Mouse (Mus musculus): ENCODE results near the gene Mto1. TPM values are rescaled to one million over a fixed set of nuclear protein-coding genes. Genes with fewer than 3 reads are reported as not detected.

Mto1 gene
- 10 to 100 TPM; 20.3 to 20.4 TPM for total RNA-seq (2021)

DNA sequence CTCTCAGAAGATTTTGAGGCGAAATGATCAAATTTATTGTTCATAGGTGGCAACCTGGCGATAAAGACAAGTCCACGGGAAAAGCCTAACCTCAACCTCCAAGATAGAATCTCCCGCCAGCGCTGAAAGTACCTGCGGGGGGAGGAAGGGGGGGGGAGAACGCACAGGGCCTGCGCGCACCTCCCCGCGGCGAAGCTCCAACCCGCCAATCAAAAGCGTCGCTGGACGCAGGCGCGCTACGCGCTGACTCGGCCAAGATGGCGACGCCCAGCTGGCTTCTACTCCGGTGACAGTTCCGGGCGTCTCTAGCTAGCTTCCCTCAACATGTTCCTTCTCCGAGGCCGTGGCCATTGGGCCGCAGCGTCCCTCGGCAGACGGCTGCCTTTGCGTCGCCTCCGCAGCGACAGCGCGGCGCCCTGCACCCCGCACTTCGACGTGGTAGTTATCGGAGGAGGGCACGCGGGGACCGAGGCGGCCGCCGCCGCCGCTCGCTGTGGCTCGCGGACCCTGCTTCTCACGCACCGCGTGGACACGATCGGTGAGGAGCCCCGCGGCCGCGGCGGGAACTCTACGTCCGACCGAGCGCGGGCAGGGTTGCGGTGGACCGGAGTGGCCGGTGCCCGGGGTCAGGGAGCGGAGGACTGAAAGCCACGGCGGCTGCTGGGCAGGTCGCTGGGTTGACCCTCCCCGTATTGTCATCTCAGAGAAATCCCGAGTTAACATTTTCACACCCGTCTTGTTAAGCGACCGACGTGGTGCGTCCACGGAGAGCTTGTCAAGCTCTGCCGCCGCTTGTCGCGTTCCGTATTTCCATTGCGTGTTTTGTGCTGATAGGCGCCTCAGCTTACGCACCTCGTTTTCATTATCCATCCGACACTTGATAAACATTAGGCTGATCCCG lies at the start of gene Mto1, which contains the start of gene Gm17324:
Gene Mto1 (plus strand): TSS at position 236 of the 901 bp plus-strand sequence.
Gene Gm17324 (minus strand): TSS at position 814 of the 901 bp plus-strand sequence.
- DNase-seq: peak; percentile 92

DNA sequence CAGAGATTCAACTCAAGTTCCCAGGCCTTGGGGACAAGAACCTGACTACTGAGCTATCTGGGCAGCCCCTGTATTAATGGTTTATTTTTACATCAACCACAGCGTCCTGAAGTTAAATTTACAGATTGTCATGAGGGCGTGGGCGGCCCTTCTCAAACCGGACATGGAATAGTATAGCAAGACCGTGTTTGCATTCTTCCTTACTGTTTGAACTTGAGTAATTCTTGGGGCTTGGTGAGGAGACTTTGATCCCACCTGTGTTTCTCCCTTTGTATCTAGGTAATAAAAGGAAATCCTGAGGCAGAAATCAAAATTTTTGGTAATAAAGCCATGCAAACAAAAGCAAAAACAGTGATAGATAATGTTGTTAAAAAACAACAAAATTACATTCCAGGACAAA lies 47.4 kb upstream of the Mto1 start:
- no peak for DNase-seq

DNA sequence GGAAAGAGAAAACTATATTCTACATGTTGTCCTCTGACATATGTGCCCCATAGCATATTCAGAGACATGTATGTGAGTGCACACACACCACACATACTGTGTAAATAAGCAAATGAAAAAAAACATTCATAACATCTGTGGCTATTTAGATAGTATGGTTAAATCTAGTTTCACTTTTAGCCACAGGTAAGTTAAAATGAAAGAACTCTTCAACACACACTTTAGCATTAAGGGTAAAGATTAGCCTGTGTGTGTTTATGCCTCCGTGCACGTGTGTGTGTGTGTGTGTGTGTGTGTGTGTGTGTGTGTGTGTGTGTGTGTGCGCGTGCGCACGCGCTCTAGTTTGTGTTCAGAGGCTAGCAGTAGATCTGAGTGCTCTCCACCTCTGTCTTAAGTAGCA lies 46.4 kb upstream of the Mto1 start:
- no peak for DNase-seq

DNA sequence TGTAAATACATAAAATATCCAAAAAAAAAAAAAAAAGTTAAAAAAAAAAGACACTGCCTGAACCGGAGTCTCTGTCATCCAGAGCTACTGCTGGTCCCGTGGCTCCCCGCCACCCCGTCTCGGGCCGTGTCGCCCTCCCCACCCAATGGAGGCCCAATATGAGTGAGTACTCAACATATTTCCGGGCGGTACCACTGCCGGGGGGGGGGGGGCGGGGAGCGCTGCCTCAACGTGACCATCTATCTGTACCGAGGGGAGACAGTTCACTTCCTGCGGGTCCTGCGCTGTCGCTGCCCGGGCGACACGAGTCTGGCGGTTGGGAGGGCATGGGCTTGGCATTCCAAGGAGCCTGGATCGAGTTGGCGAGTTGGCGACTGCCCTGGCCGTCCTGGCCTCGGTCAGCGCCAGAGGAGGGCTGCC lies 20.6 kb upstream of the Mto1 start:
- DNase-seq: no peak

DNA sequence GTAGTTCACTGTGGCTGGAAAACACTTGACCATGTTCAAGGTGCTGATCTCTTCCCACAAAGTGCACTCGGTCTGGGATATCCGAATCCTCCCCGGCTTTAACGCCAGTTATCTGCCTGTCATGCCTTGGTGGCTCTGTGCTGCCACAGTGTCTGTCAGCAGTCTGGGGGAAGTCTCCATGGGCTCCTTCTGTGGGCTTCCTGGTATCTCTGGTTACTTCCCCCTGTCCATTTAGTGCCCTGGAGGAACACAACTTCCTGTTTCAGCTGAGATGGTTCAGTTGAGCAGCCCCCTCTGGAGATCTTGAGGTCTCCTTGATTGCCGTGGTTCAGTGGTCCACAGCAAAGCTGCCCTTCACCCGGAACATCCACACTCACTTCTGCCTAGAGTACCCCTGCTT lies 19.8 kb upstream of the Mto1 start:
- no peak for DNase-seq

DNA sequence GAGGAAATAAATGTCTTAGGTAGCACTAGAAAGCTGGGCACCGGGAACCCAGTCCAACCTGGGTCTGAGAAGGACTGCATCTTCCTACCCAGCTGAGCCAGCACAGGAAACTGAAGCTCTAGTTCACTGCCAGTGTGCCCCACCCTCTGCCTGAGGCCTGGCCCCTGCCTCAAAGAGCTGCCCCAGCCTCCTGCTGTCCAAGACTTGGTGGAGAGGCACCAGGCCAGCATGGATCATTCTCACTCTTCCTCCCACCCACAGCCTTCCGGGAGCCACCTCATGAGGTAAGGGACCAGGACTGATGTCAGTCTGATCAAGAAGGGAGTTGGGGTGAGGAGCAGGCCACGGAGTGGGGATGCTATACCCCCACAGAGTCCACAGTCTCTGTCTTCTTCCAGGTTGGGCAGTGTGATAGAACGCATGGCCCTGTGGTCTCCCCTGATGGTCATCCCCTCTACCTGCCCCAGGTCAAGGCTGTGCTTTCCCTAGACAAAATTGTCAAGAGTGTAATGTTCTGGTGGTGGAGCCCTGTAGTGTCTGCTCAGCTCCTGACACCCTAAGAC lies 19.1 kb upstream of the Mto1 start:
- DNase-seq: no peak

DNA sequence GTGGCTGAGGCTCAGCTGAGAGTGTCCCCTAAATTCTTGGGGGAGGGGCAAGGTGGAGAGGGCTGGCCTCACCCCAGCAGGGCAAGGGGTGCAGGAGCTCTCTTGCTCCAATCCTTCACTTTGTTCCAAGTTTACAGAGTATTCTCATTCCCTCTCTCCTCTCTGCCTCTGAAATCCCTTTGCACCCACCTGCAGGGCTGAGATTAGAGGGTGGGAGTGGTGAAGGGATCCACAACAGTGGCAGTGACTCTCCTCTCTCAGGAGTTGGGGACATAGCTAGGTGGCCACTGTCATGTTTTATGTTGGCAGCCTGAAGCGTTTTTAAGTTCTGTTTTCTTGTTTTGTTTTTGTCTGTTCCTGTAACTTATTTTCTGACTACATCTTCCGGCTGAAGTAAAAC lies 18.5 kb upstream of the Mto1 start:
- no peak for DNase-seq

DNA sequence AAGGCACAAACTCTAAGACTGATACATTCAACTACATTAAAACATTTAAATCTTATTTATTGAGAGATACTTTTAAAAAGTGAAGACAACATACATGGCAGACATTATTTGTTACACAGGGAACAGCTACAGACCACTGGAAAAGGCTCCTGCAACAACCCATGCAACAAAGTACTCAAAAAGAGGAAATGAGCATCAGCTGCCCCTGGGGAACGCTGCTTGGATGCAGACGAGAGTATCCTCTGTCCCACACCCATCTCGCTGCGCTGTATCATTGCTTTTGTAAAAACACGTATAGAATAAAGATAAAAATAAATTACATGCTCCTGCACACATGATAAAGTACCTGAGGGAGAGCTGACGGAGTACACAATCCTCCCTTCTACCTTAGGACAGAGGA lies 17.5 kb upstream of the Mto1 start:
- no peak for DNase-seq

DNA sequence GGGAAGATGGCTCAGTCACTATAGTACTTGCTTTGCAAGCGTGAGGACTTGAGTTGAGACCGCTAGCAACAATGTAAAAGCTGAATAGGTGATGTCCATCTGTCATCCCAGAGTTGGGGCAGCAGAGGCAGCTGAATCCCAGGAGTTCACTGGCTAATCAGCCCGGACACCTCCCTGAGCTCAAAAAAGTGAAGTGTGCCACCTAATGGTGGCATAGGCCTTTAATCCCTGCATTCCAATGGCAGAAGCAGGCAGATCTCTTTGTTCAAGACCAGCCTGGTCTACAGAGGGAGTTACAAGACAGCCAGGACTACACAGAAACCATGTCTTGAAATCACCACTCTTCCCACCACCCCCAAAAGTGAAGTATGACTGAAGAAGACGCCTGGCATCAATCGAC lies 15.5 kb upstream of the Mto1 start:
- DNase-seq: no peak

DNA sequence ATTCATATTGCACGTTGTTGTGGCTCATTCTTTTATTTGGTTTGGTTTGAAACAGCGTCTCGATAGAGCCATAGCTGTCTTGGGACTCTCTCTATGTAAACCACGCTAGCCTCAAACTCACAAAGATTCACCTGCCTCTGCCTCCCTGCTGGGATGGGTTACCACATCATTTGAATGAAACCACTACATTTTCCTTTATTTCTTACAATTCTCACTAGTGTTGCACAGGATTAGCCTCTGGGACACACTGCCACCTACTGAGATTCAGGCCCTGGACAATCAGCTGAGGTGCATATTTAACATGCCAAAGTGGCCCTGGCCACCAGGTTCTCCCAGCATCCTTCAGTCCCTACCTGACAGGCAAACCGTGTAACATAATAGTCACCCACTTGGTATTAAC lies 8.6 kb upstream of the Mto1 start:
- no peak for DNase-seq

DNA sequence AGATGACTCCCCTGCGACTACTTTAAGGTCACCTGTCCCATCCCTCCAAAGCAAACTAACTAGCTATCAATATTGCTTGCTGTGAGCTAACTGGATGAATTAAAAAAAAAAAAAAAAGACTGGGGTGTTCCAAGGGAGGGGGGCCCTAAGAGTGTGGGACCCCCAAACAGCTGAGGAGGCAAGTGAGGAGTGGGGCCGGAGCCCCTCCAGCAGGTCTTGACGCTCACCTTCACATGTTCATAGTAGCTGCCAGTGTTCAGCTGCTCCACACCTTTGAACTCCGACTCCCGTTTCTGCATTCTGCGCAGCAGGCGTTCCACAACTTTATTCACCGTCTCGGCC lies 5.8 kb upstream of the Mto1 start:
- DNase-seq: no peak

DNA sequence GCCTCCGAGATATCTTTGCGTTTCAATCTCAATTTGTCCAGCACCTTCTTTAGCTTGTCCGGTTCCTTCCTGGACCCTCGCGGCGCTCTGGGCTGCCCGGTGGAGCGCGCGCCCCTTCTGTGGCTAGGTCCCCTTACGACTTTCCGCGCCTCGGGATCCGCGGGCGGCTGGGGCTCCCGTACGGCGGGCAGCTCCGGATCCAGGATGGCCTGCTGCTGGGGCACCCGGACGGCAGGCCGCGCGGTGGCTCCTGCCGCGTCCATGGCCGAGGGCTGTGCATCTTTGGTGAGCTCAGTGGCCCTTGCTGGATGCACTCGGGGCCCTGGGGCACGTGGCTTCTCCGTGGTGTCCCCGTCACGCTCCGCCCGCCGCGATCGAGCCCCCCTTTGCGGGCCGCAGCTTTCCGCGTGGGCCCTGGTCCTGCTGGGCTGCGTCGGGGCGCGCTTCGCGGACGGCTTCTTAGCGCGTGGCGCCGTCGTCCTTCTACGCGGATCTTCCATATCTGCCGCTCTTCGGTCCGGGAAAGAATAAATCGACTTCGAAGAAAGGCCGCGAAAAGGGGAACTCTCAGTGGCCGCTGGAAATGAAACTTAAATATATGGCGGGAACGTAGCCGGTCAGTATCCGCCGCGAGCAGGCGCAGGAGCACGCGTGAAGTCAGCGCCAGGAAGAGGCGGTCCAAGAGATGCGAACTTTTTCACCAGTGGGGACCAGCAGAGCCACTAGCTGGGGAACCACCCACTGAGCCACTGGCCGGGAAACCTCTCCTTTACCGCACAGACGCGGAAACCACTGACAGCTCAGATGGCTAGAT lies 5.2 kb upstream of the Mto1 start, which contains the start of gene Cgas:
Gene Cgas (minus strand): TSS at position 659 of the 814 bp plus-strand sequence.
- DNase-seq: peak; percentile 62

DNA sequence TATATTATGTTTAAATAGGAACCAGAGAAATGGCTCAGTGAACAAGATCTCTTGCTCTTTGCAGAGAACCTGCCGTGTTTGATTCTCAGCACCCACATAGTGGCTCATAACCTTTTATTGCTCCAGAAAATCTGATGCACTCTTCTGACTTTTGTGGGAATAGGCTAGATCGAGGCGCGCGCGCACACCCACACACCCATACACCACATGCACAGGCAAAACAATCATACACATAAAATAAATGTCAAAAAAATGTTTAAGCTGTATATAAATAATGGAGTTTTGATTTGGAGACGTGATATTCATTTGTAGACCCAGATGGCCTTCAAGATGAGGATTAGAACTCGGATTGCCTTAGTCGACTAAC lies 419 bp upstream of the Mto1 start:
- DNase-seq: no peak

DNA sequence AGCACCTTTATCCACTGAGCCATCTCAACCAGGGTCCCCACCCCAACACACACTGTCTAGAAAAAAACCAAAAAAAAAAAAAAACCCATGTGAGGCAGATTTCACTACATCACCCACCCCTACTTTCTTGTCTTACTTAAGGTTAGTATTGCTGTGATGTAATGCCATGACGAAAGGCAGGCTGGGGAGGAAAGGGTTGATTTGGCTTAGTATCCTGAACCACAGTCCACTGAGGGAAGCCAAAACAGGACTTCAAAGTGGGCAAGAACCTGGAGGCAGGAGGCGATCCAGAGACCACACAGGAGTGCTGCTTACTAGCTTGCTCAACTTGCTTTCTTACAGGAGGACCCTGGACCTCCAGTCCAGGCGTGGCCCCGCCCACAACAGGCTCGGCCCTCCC lies 2.4 kb downstream of the Mto1 start:
- DNase-seq: no peak

DNA sequence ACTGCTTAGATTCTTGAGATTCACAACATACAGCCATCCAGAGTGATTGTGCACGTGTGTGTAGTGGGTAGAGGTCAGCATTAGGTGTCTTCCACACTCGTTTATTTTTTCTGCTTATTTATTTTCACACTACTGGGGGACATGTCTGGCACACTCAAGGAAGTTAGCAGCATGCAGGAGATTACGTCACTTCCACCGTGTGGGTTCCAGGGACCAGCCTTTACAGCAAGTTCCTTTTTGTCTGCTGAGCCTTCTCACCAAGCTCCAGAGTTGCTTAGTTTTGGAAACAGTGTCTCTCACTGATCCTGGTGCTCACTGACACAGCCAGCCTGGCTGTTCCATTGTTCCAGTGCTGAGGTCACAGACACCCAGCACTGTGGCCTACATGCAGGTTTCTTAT lies 3.4 kb downstream of the Mto1 start:
- DNase-seq: no peak

DNA sequence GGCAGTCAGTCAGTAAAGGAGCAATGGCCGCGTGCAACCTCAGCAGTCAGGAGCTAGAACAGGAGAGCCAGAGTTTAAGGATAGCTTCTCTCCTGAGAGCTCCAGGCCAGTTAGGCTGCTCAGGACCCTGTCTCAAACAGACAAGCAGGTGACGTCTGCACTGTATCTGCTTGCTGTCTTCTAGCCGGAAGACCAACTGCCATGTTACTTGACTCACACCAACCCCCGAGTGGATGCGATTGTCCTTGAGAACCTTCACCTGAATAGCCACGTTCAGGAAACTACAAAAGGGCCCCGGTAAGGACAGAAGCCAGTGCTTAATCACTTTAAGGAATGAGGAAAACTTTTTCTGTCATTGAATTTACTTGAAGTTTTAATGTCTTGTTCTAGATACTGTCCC lies 9.0 kb downstream of the Mto1 start:
- no peak for DNase-seq

DNA sequence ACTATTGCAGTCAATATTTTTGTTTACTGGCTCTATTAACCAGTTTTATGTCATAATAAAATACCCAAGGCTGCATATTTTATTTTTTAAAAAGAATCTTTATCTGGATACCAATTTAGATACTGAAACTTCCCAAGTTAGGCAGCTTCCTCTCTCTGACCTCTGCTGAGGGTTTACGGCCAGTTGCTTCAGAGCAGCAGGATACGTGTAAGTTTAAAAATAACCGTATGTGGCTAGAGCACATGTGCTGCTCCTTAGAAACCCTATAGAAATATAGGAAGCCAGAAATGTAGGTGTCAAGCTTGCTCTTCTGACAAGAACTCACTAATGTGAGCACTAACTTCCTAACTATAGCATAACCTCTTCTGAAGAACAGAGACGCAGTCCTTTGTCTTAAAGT lies 15.3 kb downstream of the Mto1 start:
- DNase-seq: no peak

DNA sequence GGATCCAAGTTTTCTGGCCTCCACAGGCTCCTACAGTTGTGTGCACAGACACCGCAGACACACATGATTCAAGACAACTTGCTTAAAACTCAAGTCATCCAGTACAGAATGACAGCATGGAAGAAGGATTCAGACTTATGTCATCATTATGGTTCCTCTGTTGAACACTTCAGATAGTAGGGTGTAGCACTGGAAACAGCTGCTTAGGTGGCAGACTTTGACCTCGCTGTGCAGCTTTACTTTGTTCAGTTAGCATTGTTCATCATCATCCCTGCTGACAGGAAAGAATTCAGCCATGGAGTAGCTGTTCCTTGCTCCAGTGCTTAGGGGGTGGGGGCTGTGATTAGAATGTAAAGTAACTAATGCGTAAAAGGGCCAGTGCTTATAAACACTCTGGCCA lies 17.7 kb downstream of the Mto1 start:
- DNase-seq: no peak

DNA sequence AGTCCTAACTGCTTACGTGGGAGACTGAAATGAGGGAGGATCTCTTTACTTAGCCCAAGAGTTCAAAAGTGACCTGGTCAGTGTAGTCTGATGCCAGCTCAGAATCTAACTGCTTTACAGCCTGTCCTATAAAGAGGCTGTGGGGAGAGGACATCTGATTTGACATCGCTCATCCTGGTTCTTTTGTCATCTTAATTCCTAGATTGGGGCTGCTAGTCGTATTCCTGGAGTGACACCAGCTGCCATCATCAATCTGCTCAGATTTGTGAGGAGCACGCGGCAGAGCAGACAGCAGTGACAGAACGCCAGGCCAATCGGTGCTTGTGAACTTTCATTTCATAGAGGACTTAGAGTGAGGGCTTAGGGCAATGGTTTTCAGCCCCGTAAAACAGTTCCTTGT lies 25.6 kb downstream of the Mto1 start:
- DNase-seq: no peak

DNA sequence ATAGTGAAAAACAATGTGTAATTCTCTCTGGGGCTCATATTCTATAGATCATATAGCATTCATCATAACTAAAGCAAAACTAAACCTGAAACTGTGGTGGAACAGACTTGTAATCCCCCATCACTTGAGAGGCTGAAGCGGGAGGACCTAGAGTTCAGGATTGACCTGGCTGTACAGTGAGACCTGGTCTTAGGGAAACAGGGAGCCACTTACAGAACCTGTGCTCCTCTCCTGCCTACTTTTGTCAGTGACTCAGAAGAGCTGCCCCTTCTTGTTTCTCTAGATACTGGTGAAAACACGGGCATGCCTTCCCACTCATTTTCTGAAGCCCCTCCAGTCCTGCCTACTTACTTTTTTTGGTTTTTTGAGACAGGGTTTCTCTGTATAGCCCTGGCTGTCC lies 26.3 kb downstream of the Mto1 start:
- DNase-seq: no peak

DNA sequence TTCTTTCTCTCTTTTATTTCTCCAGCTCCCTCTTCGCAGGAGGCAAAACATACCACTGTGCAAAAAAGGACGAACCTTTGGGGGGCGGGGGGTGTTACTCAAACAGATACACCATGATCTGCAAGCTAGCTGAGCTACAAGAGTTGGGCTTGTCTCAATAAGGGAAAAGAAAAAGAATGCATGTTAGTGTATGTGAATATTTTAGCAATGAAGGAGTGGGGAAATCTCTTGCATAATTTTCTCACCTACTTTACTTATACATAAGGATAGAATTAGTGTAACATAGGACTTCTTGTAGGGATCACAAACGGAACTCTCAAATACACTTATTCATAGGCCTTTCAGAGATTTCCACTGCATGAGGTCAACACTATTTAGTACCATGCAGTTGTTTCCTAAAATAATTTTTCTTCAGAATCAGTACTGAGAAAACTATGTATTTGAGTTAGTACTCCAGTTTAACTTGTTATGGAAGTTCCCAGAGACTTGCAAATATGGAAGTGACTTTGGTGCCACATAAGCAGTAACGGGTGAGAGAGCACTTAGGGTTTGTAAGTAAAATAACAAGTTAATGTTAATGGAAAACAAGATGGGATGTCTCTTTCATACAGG lies 26.9 kb downstream of the Mto1 start:
- DNase-seq: no peak

DNA sequence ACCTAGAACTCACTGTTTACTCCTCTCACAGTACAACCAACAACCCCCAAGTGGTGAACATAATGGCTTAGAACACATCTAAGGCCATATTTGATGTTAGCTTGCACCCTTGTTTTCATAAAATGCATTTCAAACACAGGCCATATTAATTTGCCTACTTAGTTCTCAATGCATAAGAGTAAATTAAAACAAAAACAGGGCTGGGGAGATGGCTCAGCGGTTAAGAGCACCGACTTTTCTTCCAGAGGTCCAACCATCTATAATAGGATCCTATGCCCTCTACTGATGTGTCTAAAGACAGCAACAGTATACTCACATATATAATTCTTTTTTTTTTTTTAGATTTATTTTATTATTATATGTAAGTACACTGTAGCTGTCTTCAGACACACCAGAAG lies 27.4 kb downstream of the Mto1 start:
- no peak for DNase-seq

DNA sequence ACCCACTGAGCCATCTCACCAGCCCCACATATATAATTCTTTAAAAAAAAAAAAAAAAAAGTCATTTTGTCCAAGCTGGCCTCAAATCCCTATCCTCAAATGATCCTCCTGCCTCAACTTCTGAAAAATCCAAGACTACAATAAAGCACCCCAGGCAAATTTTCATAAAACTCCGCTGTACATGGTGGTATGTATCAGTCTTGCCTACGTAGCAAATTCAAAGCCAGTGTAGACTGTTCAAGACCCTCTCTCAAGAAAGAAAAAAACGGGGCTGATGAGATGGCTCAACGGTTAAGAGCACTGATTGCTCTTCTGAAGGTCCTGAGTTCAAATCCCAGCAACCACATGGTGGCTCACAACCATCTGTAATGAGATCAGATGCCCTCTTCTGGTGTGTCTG lies 27.9 kb downstream of the Mto1 start:
- DNase-seq: no peak

Measured in heart, postnatal 4 days (tissue).